Mouse (Mus musculus) limb, embryonic 10.5 days (tissue): ENCODE data around the gene Nup62. TPM values are rescaled to one million over a fixed set of nuclear protein-coding genes. Genes with fewer than 3 reads are reported as not detected.

Experiments
- DNase-seq: peaks from one replicate; pipeline ENCODE4 v3.0.0-alpha.2; 2017; ENCODE audit warnings: low spot score
- H3K27ac ChIP-seq: fragments of 300-500 bp; sonication (generic); 2 replicates; pipeline ENCODE4 v1.5.1; 2016; ENCODE audit warnings: mild to moderate bottlenecking
- H3K27me3 ChIP-seq: fragments of 300-500 bp; sonication (generic); 2 replicates; pipeline ENCODE4 v1.6.1; 2016; ENCODE audit warnings: low read depth, mild to moderate bottlenecking; ENCODE audit not compliant: poor library complexity, severe bottlenecking
- H3K36me3 ChIP-seq: fragments of 300-500 bp; sonication (generic); 2 replicates; pipeline ENCODE4 v1.6.1; 2016; ENCODE audit warnings: mild to moderate bottlenecking, moderate library complexity
- H3K4me1 ChIP-seq: fragments of 300-500 bp; sonication (generic); 2 replicates; pipeline ENCODE4 v1.6.1; 2016
- H3K4me3 ChIP-seq: fragments of 300-500 bp; sonication (generic); 2 replicates; pipeline ENCODE4 v1.5.1; 2016; ENCODE audit warnings: mild to moderate bottlenecking, moderate library complexity
- H3K9me3 ChIP-seq: fragments of 300-500 bp; sonication (generic); replicated peaks from 2 replicates; pipeline ENCODE4 v1.6.1; 2016; ENCODE audit warnings: mild to moderate bottlenecking
- WGBS: fragments of 180-500 bp; shearing (Covaris S2); methylation state at CpG from one replicate; pipeline ENCODE4 v1.1.7; 2016; 5-methylcytosine and 5-hydroxymethylcytosine counted together
- polyA plus RNA-seq: library from polyadenylated mRNA; unstranded; fragments of >200 nt; fragmentation: Nextera tagmentation; extraction: Ambion mirVana; gene quantifications from 2 replicates; pipeline ENCODE4 v1.2.1, GENCODE M21; 2016

Gene Nup62
- polyA plus RNA-seq, 1 experiment from 2014 or later, result 174 TPM

DNA sequence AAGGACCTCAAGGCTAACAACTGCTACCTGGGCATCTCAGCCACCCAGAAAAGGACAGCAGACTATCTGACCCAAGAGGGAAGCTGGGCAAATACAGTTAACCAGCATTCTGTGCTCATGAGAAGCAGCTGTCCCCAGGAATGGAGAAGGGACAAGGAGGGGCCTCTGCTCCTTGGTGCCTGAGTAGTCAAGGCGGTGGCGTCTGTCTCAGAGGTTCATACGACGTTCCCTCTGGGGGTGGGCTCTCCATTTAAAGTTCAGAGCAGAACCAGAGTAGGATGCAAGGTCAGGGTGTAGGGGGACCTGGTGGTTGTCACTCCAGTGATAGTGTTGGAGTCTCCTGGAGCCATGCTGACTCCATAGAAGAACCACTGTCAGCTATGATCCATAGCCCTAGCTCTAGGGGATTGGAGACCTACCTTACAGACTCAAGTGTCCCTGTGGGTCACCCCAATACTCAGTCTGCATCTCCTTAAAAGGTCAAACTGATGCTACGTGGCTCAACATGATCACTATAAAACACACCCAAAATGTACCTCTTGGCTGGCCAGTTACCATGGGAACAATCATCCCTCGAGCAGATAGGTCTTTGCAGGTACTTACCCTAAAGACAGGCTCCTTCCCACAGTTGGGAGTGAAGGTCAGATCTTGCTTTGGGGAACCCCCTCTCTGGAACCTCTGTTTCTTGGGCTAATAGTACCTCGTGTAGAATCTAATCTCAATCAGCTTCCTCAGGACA, 4.9 kb upstream of the Nup62 start:
- H3K27me3 ChIP-seq, result no peaks in the 10 kb centered on the region
- H3K27ac ChIP-seq, result no peak overlapping the region
- DNase-seq, result no peak
- no peaks in the 10 kb centered on the region for H3K9me3 ChIP-seq
- WGBS, result 87% methylated on average over 7 of the region's 7 CpGs
- H3K4me1 ChIP-seq, result peaks cover 17% of the 10 kb centered on the region
- H3K36me3 ChIP-seq, result peaks cover 36% of the 10 kb centered on the region
- no peak overlapping the region for H3K4me3 ChIP-seq

DNA sequence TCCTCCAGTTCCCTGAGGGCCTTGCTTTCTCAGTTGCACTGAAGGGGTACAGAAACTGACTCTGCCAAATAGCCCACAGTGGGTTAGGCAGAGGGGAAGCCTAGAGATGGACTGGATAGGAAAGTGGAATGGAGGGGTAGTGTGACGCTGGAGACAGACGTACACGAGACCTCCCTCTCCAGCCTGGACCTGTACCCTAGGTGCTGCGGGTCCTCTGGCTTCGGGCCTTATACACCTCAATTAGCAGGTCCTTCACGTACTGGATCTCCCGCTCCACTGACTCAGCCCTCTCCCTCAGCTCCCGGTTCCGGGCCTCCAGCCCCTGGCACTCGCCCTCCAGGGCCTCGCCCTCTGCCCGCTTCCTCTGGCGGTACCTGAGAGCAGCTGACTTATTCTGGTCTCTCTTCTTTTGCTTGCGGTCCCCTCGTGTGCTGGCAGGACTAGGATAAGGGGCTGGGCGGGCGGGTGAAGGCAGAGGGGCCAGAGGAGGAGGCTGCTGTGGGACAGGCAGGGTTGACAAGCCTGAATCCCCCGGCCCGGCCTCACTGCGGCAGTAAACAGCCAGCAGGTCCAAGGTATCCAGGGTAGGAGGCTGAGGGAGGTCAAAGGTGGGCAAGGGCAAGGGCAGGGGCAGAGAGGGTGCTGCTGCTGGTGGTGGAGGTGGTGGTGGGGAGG, 3.1 kb upstream of the Nup62 start:
- no peak for DNase-seq
- Histone ChIP-seq H3K4me3 (no peak overlapping the region), H3K9me3 (no peaks in the 10 kb centered on the region), H3K36me3 (peaks cover 36% of the 10 kb centered on the region), H3K27me3 (no peaks in the 10 kb centered on the region), H3K27ac (no peak overlapping the region), H3K4me1 (peaks cover 24% of the 10 kb centered on the region)
- 91% methylated on average over 20 of the region's 20 CpGs for WGBS

GRCm38 (mm10) chr7:44813985-44814384, 1.9 kb upstream of the Nup62 start:
- peaks cover 36% of the 10 kb centered on the region for H3K4me1 ChIP-seq
- H3K4me3 ChIP-seq, result no peak overlapping the region
- WGBS, result 86% methylated on average over 3 of the region's 3 CpGs
- H3K27ac ChIP-seq, result no peak overlapping the region
- DNase-seq, result no peak
- no peaks in the 10 kb centered on the region for H3K27me3 ChIP-seq
- H3K9me3 ChIP-seq, result no peaks in the 10 kb centered on the region
- peaks cover 45% of the 10 kb centered on the region for H3K36me3 ChIP-seq

GRCm38 (mm10) chr7:44814423-44814822, 1.5 kb upstream of the Nup62 start:
- 78% methylated on average over 4 of the region's 4 CpGs for WGBS
- Histone ChIP-seq H3K27me3 (no peaks in the 10 kb centered on the region), H3K9me3 (no peaks in the 10 kb centered on the region), H3K4me3 (peak overlapping the region; percentile 89; the same call in 1 of the 2 replicates), H3K4me1 (peaks cover 40% of the 10 kb centered on the region), H3K36me3 (peaks cover 49% of the 10 kb centered on the region), H3K27ac (peak overlapping the region; percentile 100; the same call in 1 of the 2 replicates)
- no peak for DNase-seq

DNA sequence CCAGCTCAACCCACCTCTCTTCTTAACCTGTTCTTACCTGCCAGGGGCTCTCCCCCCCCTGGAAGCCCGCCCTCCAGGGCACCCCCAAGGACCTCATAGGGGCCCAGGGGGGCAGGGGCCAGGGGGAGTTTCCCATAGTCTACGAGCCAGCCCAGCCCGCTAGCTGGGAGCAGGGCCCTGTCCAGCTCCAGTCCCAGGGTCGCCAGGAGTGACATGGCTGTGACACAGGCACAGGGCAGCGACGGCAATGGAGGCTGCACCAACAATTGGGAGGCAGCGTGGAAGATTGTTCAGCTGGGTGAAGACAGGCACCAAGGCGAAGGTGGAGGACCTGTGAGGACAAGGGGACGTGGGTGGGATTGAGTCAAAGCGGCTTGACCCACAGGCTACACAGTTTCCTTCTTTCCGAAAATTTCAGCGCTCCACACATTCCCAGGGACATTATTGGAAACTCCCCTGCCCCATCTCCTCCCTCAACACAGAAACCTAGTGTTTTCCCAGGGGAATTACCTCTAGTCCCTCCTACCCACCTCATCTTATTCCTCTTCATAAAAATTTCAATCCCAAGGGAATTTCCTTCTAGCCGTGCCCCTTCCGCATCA, 835 bp upstream of the Nup62 start:
- peak overlapping the region; percentile 89 for H3K4me3 ChIP-seq
- H3K27ac ChIP-seq, result peak overlapping the region; percentile 100
- 39% methylated on average over 14 of the region's 14 CpGs for WGBS
- H3K36me3 ChIP-seq, result peaks cover 56% of the 10 kb centered on the region
- DNase-seq, result no peak
- no peaks in the 10 kb centered on the region for H3K27me3 ChIP-seq
- no peaks in the 10 kb centered on the region for H3K9me3 ChIP-seq
- peaks cover 46% of the 10 kb centered on the region for H3K4me1 ChIP-seq

GRCm38 (mm10) chr7:44816470-44817021, 658 bp downstream of the Nup62 start, which contains the start of gene Atf5:
TSS of gene Atf5 (minus strand) at chr7:44816658.
- Histone ChIP-seq H3K27me3 (no peaks in the 10 kb centered on the region), H3K36me3 (peaks cover 48% of the 10 kb centered on the region), H3K27ac (peak within 1 kb of the TSS; percentile 100), H3K4me1 (peaks cover 47% of the 10 kb centered on the region), H3K4me3 (peak within 1 kb of the TSS; percentile 89), H3K9me3 (no peaks in the 10 kb centered on the region)
- under 1% methylated on average over 57 of the region's 57 CpGs for WGBS
- peak; percentile 81 for DNase-seq

- H3K36me3 ChIP-seq, result peaks cover 47% of the 10 kb centered on the region
- no peaks in the 10 kb centered on the region for H3K9me3 ChIP-seq
- H3K4me1 ChIP-seq, result peaks cover 47% of the 10 kb centered on the region
- H3K27me3 ChIP-seq, result no peaks in the 10 kb centered on the region
- no peak for DNase-seq
- peak overlapping the region; percentile 100 for H3K27ac ChIP-seq
- 44% methylated on average over 3 of the region's 3 CpGs for WGBS
- peak overlapping the region; percentile 89 for H3K4me3 ChIP-seq
Observed at GRCm38 (mm10) chr7:44817441-44817840, 1.6 kb downstream of the Nup62 start.

- H3K27me3 ChIP-seq, result no peaks in the 10 kb centered on the region
- no peak for DNase-seq
- peaks cover 47% of the 10 kb centered on the region for H3K4me1 ChIP-seq
- H3K36me3 ChIP-seq, result peaks cover 44% of the 10 kb centered on the region
- H3K4me3 ChIP-seq, result peak overlapping the region; percentile 89
- 61% methylated on average over 2 of the region's 2 CpGs for WGBS
- 0 out of 2 replicates have a peak overlapping the region, but pooled peaks have one; percentile 7 for H3K27ac ChIP-seq
- H3K9me3 ChIP-seq, result no peaks in the 10 kb centered on the region
Observed at GRCm38 (mm10) chr7:44818164-44818563, 2.3 kb downstream of the Nup62 start.

- Histone ChIP-seq H3K9me3 (no peaks in the 10 kb centered on the region), H3K4me3 (peak overlapping the region; percentile 89), H3K36me3 (peaks cover 44% of the 10 kb centered on the region), H3K4me1 (peaks cover 47% of the 10 kb centered on the region), H3K27ac (no peak overlapping the region; the same call in 1 of the 2 replicates), H3K27me3 (no peaks in the 10 kb centered on the region)
- DNase-seq, result peak; percentile 29
- WGBS, result 55% methylated on average over 6 of the region's 6 CpGs
Observed at GRCm38 (mm10) chr7:44818751-44819235, 2.9 kb downstream of the Nup62 start.

- H3K27ac ChIP-seq, result no peak overlapping the region; the same call in 1 of the 2 replicates
- WGBS, result 87% methylated on average over 2 of the region's 2 CpGs
- no peaks in the 10 kb centered on the region for H3K27me3 ChIP-seq
- no peaks in the 10 kb centered on the region for H3K9me3 ChIP-seq
- H3K36me3 ChIP-seq, result peaks cover 38% of the 10 kb centered on the region
- H3K4me3 ChIP-seq, result peak overlapping the region; percentile 89
- peak; percentile 14 for DNase-seq
- peaks cover 47% of the 10 kb centered on the region for H3K4me1 ChIP-seq
Observed at GRCm38 (mm10) chr7:44819391-44819790, 3.5 kb downstream of the Nup62 start.

- DNase-seq, result peak; percentile 23
- H3K9me3 ChIP-seq, result no peaks in the 10 kb centered on the region
- WGBS, result 76% methylated on average over 5 of the region's 5 CpGs
- H3K4me1 ChIP-seq, result peaks cover 45% of the 10 kb centered on the region
- H3K4me3 ChIP-seq, result peak overlapping the region; percentile 89; the same call in 1 of the 2 replicates
- peaks cover 37% of the 10 kb centered on the region for H3K36me3 ChIP-seq
- no peaks in the 10 kb centered on the region for H3K27me3 ChIP-seq
- no peak overlapping the region for H3K27ac ChIP-seq
Observed at GRCm38 (mm10) chr7:44819863-44820262, 4.0 kb downstream of the Nup62 start.

- DNase-seq, result peak; percentile 22
- Histone ChIP-seq H3K36me3 (peaks cover 41% of the 10 kb centered on the region), H3K4me3 (no peak overlapping the region), H3K9me3 (no peaks in the 10 kb centered on the region), H3K4me1 (peaks cover 38% of the 10 kb centered on the region), H3K27me3 (no peaks in the 10 kb centered on the region), H3K27ac (no peak overlapping the region)
- WGBS, result 93% methylated on average over 3 of the region's 3 CpGs
Observed at GRCm38 (mm10) chr7:44820525-44820924, 4.6 kb downstream of the Nup62 start.
